Mouse (Mus musculus) embryonic facial prominence, embryonic 11.5 days (tissue): ENCODE results near the gene Gclc. TPM values are rescaled to one million over a fixed set of nuclear protein-coding genes. Genes with fewer than 3 reads are reported as not detected.
"Not testable (repeated sequence)": the region's sequence is repeated elsewhere in the genome, so short reads cannot be mapped to it uniquely, and the experiment has no call there.

Source experiments
- ATAC-seq: fragments of 200-750 bp; cut with Nextera tagmentation; replicated peaks from 2 replicates; pipeline ENCODE4 v1.8.0; 2017; ENCODE audit warnings: low read depth; ENCODE audit not compliant: insufficient number of reproducible peaks, low FRiP score, low TSS enrichment
- DNase-seq: peaks from one replicate; pipeline ENCODE4 v3.0.0-alpha.2; 2015; ENCODE audit warnings: low spot score
- H3K27ac ChIP-seq: fragments of 300-500 bp; sonication (generic); replicated peaks from 2 replicates; pipeline ENCODE4 v1.5.1; 2014; ENCODE audit warnings: mild to moderate bottlenecking, low read depth, low read length, control low read depth
- H3K27me3 ChIP-seq: fragments of 300-500 bp; sonication (generic); 2 replicates; pipeline ENCODE4 v1.6.1; 2014; ENCODE audit warnings: mild to moderate bottlenecking, low read length, moderate library complexity, mixed read lengths; ENCODE audit not compliant: control insufficient read depth, insufficient read depth
- H3K36me3 ChIP-seq: fragments of 300-500 bp; sonication (generic); replicated peaks from 2 replicates; pipeline ENCODE4 v1.6.1; 2014; ENCODE audit warnings: low read depth, mild to moderate bottlenecking, low read length, moderate library complexity, mixed read lengths; ENCODE audit not compliant: control insufficient read depth, insufficient read depth
- H3K4me1 ChIP-seq: fragments of 300-500 bp; sonication (generic); 2 replicates; pipeline ENCODE4 v1.6.1; 2014; ENCODE audit warnings: low read length, mixed read lengths; ENCODE audit not compliant: control insufficient read depth, insufficient read depth
- H3K4me2 ChIP-seq: fragments of 300-500 bp; sonication (generic); 2 replicates; pipeline ENCODE4 v1.6.1; 2014; ENCODE audit warnings: low read depth, mild to moderate bottlenecking, control low read depth, low read length, moderate library complexity
- H3K4me3 ChIP-seq: fragments of 300-500 bp; sonication (generic); 2 replicates; pipeline ENCODE4 v1.5.1; 2014; ENCODE audit warnings: low read depth, low read length, control low read depth
- H3K9ac ChIP-seq: fragments of 300-500 bp; sonication (generic); replicated peaks from 2 replicates; pipeline ENCODE4 v1.6.1; 2014; ENCODE audit warnings: mild to moderate bottlenecking, control low read depth, low read length
- H3K9me3 ChIP-seq: fragments of 300-500 bp; sonication (generic); replicated peaks from 2 replicates; pipeline ENCODE4 v1.6.1; 2016; ENCODE audit warnings: mild to moderate bottlenecking, low read length, inconsistent platforms, mixed read lengths; ENCODE audit not compliant: control insufficient read depth
- WGBS: fragments of 180-500 bp; shearing (Covaris S2); extraction: QIAGEN DNeasy Blood & Tissue Kit; methylation state at CpG from one replicate; pipeline ENCODE4 v1.1.7; 2014; 5-methylcytosine and 5-hydroxymethylcytosine counted together
- polyA plus RNA-seq: library from polyadenylated mRNA; unstranded; fragments of >200 nt; fragmentation: Nextera tagmentation; extraction: Ambion mirVana; gene quantifications from 2 replicates; pipeline ENCODE4 v1.2.1, GENCODE M21; 2014

The Gclc gene
- polyA plus RNA-seq, 1 experiment from 2014 or later: 20.5 TPM

DNA sequence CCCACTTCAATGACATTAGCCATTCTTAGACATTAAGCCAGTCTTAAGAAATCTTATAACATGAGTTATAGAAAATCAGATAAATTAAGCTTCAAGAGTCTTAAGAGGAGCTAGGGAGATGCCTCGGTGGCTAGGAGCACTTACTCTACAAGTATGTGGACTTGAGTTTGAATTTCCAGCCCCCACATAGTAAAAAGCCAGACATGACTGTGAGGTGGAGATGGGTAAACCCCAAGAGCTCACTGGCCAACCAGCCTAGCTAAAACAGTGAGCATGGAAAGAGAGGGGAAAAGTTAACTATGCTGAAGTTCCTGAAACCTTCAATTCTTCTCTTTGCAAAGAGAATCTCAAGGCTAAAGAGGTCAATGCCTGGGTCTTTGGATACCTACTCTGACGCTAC, 27.3 kb upstream of the Gclc start:
- ATAC-seq (no peak), DNase-seq (no peak)
- Histone ChIP-seq H3K4me3 (no peak overlapping the region), H3K4me1 (no peaks in the 10 kb centered on the region), H3K9ac (no peak overlapping the region), H3K27ac (no peak overlapping the region), H3K27me3 (no peaks in the 10 kb centered on the region), H3K36me3 (no peaks in the 10 kb centered on the region), H3K4me2 (no peak overlapping the region), H3K9me3 (no peaks in the 10 kb centered on the region)
- WGBS: 91% methylated on average over 2 of the region's 2 CpGs

DNA sequence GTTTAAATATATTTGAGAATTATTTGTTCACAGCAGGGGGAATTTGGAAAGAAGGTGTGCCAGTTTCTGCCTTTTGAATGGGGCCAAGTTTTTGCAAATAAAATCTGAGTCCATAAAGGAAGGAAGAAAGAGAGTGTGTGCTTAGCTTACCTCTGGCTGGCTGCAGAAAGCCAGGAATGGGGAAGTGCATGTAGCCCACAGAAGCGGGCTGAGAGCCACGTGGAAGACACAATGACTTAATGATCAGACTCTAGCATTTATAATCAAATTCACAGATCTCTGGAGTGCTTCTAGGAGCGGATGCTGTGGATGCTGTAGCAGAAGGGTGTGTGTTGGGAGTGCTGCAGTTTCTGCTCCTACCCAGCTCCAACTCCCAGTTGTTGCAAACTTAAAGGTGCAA, 22.3 kb upstream of the Gclc start:
- H3K27me3 ChIP-seq: no peaks in the 10 kb centered on the region
- ATAC-seq (no peak), DNase-seq (no peak)
- no peak overlapping the region for H3K4me3 ChIP-seq
- no peaks in the 10 kb centered on the region for H3K4me1 ChIP-seq
- H3K36me3 ChIP-seq: no peaks in the 10 kb centered on the region
- no peak overlapping the region for H3K27ac ChIP-seq
- no peak overlapping the region for H3K9ac ChIP-seq
- no peak overlapping the region for H3K4me2 ChIP-seq
- H3K9me3 ChIP-seq: no peaks in the 10 kb centered on the region
- 67% methylated on average over 3 of the region's 3 CpGs for WGBS

DNA sequence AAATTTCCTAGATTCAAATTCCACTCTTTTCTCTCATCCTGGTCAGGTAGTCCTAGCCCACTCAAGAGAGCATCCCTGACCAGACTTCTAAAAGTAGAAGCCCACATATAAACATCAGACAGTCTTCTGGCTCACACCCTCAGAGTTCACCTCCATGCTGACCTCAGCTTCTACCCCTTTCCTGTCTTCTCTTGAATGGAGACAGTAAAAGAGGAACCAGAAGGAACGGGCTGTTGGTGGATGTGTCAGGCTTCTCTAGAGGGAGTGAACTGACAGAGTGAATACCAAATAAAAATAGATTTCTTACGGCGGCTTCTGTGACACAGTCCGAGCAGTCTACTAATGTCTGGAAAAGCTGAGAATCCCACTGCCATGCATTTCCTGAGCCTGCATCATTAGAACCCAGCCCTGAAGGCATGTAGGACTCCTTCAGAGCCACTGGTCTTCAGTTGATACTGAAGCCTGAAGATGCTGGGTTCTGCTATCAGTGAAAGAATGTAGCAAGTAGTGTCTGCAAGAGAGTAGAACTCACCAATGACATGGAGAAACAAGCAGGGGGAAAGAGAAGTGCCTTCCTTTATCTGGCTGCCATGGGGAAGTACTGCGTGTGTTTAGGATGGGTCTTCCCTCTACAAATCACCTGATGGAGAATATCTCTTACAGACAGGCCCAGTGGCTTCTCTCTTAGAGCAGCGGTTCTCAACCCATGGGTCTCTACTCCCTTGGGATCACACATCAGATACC, 16.9 kb upstream of the Gclc start:
- Histone ChIP-seq H3K4me3 (no peak overlapping the region), H3K27me3 (no peaks in the 10 kb centered on the region), H3K4me2 (no peak overlapping the region), H3K9me3 (no peaks in the 10 kb centered on the region), H3K27ac (no peak overlapping the region), H3K4me1 (no peaks in the 10 kb centered on the region), H3K36me3 (no peaks in the 10 kb centered on the region), H3K9ac (no peak overlapping the region)
- DNase-seq: no peak
- ATAC-seq: no peak
- WGBS: 84% methylated on average over 6 of the region's 6 CpGs

- no peaks in the 10 kb centered on the region for H3K4me1 ChIP-seq
- H3K9me3 ChIP-seq: no peaks in the 10 kb centered on the region
- ATAC-seq (no peak), DNase-seq (no peak)
- 84% methylated on average over 1 of the region's 1 CpGs for WGBS
- no peak overlapping the region for H3K4me2 ChIP-seq
- no peaks in the 10 kb centered on the region for H3K36me3 ChIP-seq
- H3K27ac ChIP-seq: no peak overlapping the region
- no peaks in the 10 kb centered on the region for H3K27me3 ChIP-seq
- no peak overlapping the region for H3K9ac ChIP-seq
- H3K4me3 ChIP-seq: no peak overlapping the region
Measured at GRCm38 (mm10) chr9:77741452-77741851, 12.9 kb upstream of the Gclc start.

- Histone ChIP-seq H3K9me3 (no peaks in the 10 kb centered on the region), H3K4me2 (no peak overlapping the region), H3K4me1 (no peaks in the 10 kb centered on the region), H3K27me3 (no peaks in the 10 kb centered on the region), H3K9ac (no peak overlapping the region), H3K4me3 (no peak overlapping the region), H3K36me3 (no peaks in the 10 kb centered on the region), H3K27ac (no peak overlapping the region)
- no peak for ATAC-seq
- no peak for DNase-seq
- 54% methylated on average over 3 of the region's 3 CpGs for WGBS
Measured at GRCm38 (mm10) chr9:77744798-77745197, 9.5 kb upstream of the Gclc start.

- Histone ChIP-seq H3K4me1 (no peaks in the 10 kb centered on the region), H3K9me3 (no peaks in the 10 kb centered on the region), H3K27me3 (no peaks in the 10 kb centered on the region), H3K4me3 (no peak overlapping the region), H3K36me3 (no peaks in the 10 kb centered on the region), H3K4me2 (no peak overlapping the region), H3K9ac (no peak overlapping the region), H3K27ac (no peak overlapping the region)
- ATAC-seq: no peak
- no peak for DNase-seq
- 65% methylated on average over 2 of the region's 2 CpGs for WGBS
Measured at GRCm38 (mm10) chr9:77746315-77746714, 8.0 kb upstream of the Gclc start.

DNA sequence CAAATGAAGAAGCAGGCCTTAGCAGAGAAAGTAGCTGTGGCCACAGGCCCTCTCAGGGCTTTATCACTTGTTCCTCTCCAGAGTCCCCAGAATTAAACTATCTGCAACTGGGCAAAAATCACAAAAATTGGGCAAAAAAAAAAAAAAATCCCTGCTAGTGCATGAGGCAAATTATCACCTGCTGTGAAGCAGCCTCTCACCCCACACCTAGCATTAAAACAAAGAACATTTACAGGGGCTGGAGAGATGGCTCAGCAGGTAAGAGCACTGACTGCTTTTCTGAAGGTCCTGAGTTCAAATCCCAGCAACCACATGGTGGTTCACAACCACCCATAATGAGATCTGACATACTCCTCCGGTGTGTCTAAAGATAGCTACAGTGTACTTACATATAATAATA, 6.0 kb upstream of the Gclc start:
- H3K4me1 ChIP-seq, ATAC-seq: not testable (repeated sequence)
- WGBS: 90% methylated on average over 1 of the region's 1 CpGs

GRCm38 (mm10) chr9:77750133-77751060, 3.9 kb upstream of the Gclc start:
- peak; percentile 72 for ATAC-seq
- peak; percentile 89 for DNase-seq
- Histone ChIP-seq H3K36me3 (no peaks in the 10 kb centered on the region), H3K4me3 (peak overlapping the region; percentile 54), H3K9me3 (no peaks in the 10 kb centered on the region), H3K27ac (peak overlapping the region; percentile 79), H3K27me3 (no peaks in the 10 kb centered on the region), H3K9ac (peak overlapping the region; percentile 71), H3K4me1 (no peaks in the 10 kb centered on the region), H3K4me2 (peak overlapping the region; percentile 66)
- WGBS: under 1% methylated on average over 79 of the region's 79 CpGs

More for the DNA sequence above, 6.0 kb upstream of the Gclc start:
- H3K27ac ChIP-seq, H3K36me3 ChIP-seq, H3K4me2 ChIP-seq, H3K9ac ChIP-seq, H3K4me3 ChIP-seq, H3K9me3 ChIP-seq, DNase-seq, H3K27me3 ChIP-seq: not testable (repeated sequence)
